Mouse (Mus musculus) layer of hippocampus, postnatal 10 days (tissue): Measurements from ENCODE around the gene Eed. TPM values are rescaled to one million over a fixed set of nuclear protein-coding genes. Genes with fewer than 3 reads are reported as not detected.

ENCODE experiments used
- DNase-seq, 2 experiments: peaks; one replicate each; pipeline ENCODE4 v3.0.0; 2021; ENCODE audit warnings: low spot score in 2 of 2
- total RNA-seq, 2 experiments: library from RNA; stranded (reverse); gene quantifications; 2 replicates each; pipeline ENCODE4 v1.2.3; 2021

The Eed gene
- total RNA-seq, 2 experiments from 2014 or later = 27.9 to 34.0 TPM

- DNase-seq = no peak
Measured at GRCm38 (mm10) chr7:89909711-89910110, 71.1 kb downstream of the Eed start.

GRCm38 (mm10) chr7:89908899-89909621, 71.7 kb downstream of the Eed start:
- no peak for DNase-seq

GRCm38 (mm10) chr7:89908421-89908820, 72.4 kb downstream of the Eed start:
- no peak for DNase-seq

- DNase-seq = peak; percentile 80 to 82
Measured at GRCm38 (mm10) chr7:89907950-89908349, 72.8 kb downstream of the Eed start.

Other genes with a start within 250 kb of the Eed start
- 1 to 10 TPM in 1 of 2 experiments, under 1 TPM in 1; 0.80 to 1.1 TPM for gene Ccdc81, start 77.4 kb downstream of the Eed start, total RNA-seq
- 10 to 100 TPM; 85.4 to 89.8 TPM for gene Hikeshi, start 39.8 kb downstream of the Eed start, total RNA-seq
- gene Picalm, start 149.2 kb upstream of the Eed start, total RNA-seq = 100 to 1,000 TPM; 196 to 214 TPM